ENCODE assay signal across 9 mouse cellular contexts in genomic region chr4:81744629-81745509, GRCm38 (mm10).
DNase-seq lines count a peak whose midpoint lies in the region; ATAC-seq and TF ChIP-seq lines count a peak whose summit lies in the region.
"Had no signal": no experiment of that assay in that cellular context is flagged by ENCODE, and none has a peak within 500 bp of the region (broad histone marks: within the 10 kb centered on the region; RNA-seq: fewer than 3 reads in every experiment).

No protein-coding gene starts in this region.

- H3K27ac ChIP-seq in forebrain, embryonic 11.5 days (ENCODE audit: low read depth, low read length) = peak overlapping the region; percentile 81
- H3K27ac ChIP-seq in hindbrain, embryonic 14.5 days = peak overlapping the region; percentile 80
- peak overlapping the region; percentile 59 for H3K27ac ChIP-seq in limb, embryonic 14.5 days (replicated peaks; ENCODE audit: low read depth, low read length)
- peak overlapping the region; percentile 83 for H3K27ac ChIP-seq in neural tube, embryonic 14.5 days (ENCODE audit: low read depth, low read length)

- H3K27me3 ChIP-seq in forebrain, embryonic 11.5 days (ENCODE audit: control insufficient read depth, insufficient read depth, low read length) = no peaks in the 10 kb centered on the region
- H3K27me3 ChIP-seq in hindbrain, embryonic 14.5 days (ENCODE audit: control insufficient read depth, insufficient read depth, low read length) = no peaks in the 10 kb centered on the region
- no peaks in the 10 kb centered on the region for H3K27me3 ChIP-seq in limb, embryonic 14.5 days (ENCODE audit: control insufficient read depth, insufficient read depth, low read length)
- no peaks in the 10 kb centered on the region for H3K27me3 ChIP-seq in neural tube, embryonic 14.5 days (ENCODE audit: control insufficient read depth, insufficient read depth, low read length)

- no peak overlapping the region for H3K4me2 ChIP-seq in forebrain, embryonic 11.5 days (ENCODE audit: low read depth, low read length, severe bottlenecking)
- peak overlapping the region; percentile 38 for H3K4me2 ChIP-seq in hindbrain, embryonic 14.5 days (replicated peaks)
- no peak overlapping the region for H3K4me2 ChIP-seq in limb, embryonic 14.5 days (replicated peaks; ENCODE audit: low read depth, low read length, severe bottlenecking)
- H3K4me2 ChIP-seq in neural tube, embryonic 14.5 days (ENCODE audit: low read depth, low read length) = peak overlapping the region; percentile 31; the same call in 1 of the 2 replicates

- H3K4me3 ChIP-seq in forebrain, embryonic 11.5 days (ENCODE audit: low read depth, low read length) = no peak overlapping the region
- no peak overlapping the region for H3K4me3 ChIP-seq in hindbrain, embryonic 14.5 days (replicated peaks; ENCODE audit: low read length)
- no peak overlapping the region for H3K4me3 ChIP-seq in limb, embryonic 14.5 days (replicated peaks; ENCODE audit: low read length)
- H3K4me3 ChIP-seq in neural tube, embryonic 14.5 days (ENCODE audit: low read depth, low read length) = no peak overlapping the region

- H3K9ac ChIP-seq in forebrain, embryonic 11.5 days (ENCODE audit: low read length) = no peak overlapping the region; the same call in 1 of the 2 replicates
- H3K9ac ChIP-seq in hindbrain, embryonic 14.5 days = no peak overlapping the region
- no peak overlapping the region for H3K9ac ChIP-seq in limb, embryonic 14.5 days (ENCODE audit: low read depth, low read length, severe bottlenecking)
- 0 out of 2 replicates have a peak overlapping the region, but pooled peaks have one; percentile 16 for H3K9ac ChIP-seq in neural tube, embryonic 14.5 days (replicated peaks; ENCODE audit: low read depth, low read length)

- no peak for TF ChIP-seq POLR2A in limb, embryonic 14.5 days (IDR thresholded peaks at IDR 0.05; ENCODE audit: borderline replicate concordance, extremely low read depth, insufficient read depth, insufficient read length)

- H3K4me1 ChIP-seq in forebrain, embryonic 11.5 days (replicated peaks; ENCODE audit: control insufficient read depth, insufficient read depth, low read length) = peaks cover 9% of the 10 kb centered on the region; the same call in 1 of the 2 replicates
- H3K4me1 ChIP-seq in hindbrain, embryonic 14.5 days (replicated peaks; ENCODE audit: control insufficient read depth, insufficient read depth, low read length) = peaks cover 22% of the 10 kb centered on the region
- peaks cover 18% of the 10 kb centered on the region for H3K4me1 ChIP-seq in limb, embryonic 14.5 days (ENCODE audit: control insufficient read depth, insufficient read depth, low read length)
- H3K4me1 ChIP-seq in neural tube, embryonic 14.5 days (ENCODE audit: control insufficient read depth, insufficient read depth, low read length) = peaks cover 15% of the 10 kb centered on the region

- ATAC-seq in forebrain, embryonic 11.5 days (replicated peaks; ENCODE audit: low FRiP score) = peak; percentile 47; the same call in 1 of the 2 replicates
- ATAC-seq in hindbrain, embryonic 14.5 days (ENCODE audit: low FRiP score) = peak; percentile 69
- ATAC-seq in limb, embryonic 14.5 days (ENCODE audit: low FRiP score, low read depth) = peak; percentile 74
- peak; percentile 81 for ATAC-seq in neural tube, embryonic 14.5 days (ENCODE audit: low read depth)
- no peak for ATAC-seq in granulocyte monocyte progenitor cell, adult 5-6 weeks (replicated peaks; ENCODE audit: poor library complexity, severe bottlenecking)

- DNase-seq in heart, adult 11 months = peak; percentile 95
- DNase-seq in heart, postnatal 25 days (ENCODE audit: low spot score) = no peak
- no peak for DNase-seq in forebrain, embryonic 11.5 days (ENCODE audit: low spot score)
- DNase-seq in hindbrain, embryonic 14.5 days (ENCODE audit: low spot score) = peak; percentile 73
- DNase-seq in limb, embryonic 14.5 days (ENCODE audit: low spot score) = peak; percentile 68
- DNase-seq in cerebellum, adult 9-11 months = no peak

- H3K36me3 ChIP-seq in forebrain, embryonic 11.5 days (ENCODE audit: control insufficient read depth, insufficient read depth, low read length) = no peaks in the 10 kb centered on the region
- H3K36me3 ChIP-seq in hindbrain, embryonic 14.5 days (replicated peaks; ENCODE audit: control insufficient read depth, insufficient read depth) = no peaks in the 10 kb centered on the region
- H3K36me3 ChIP-seq in limb, embryonic 14.5 days (ENCODE audit: control insufficient read depth, insufficient read depth, low read length) = no peaks in the 10 kb centered on the region
- no peaks in the 10 kb centered on the region for H3K36me3 ChIP-seq in neural tube, embryonic 14.5 days (ENCODE audit: control insufficient read depth, insufficient read depth, low read length)
- H3K36me3 ChIP-seq: G1E had no signal

- H3K9me3 ChIP-seq in forebrain, embryonic 11.5 days (ENCODE audit: control insufficient read depth, low read length) = no peaks in the 10 kb centered on the region
- H3K9me3 ChIP-seq in hindbrain, embryonic 14.5 days (ENCODE audit: control insufficient read depth, low read length) = no peaks in the 10 kb centered on the region
- no peaks in the 10 kb centered on the region for H3K9me3 ChIP-seq in limb, embryonic 14.5 days (ENCODE audit: control insufficient read depth, low read length)
- H3K9me3 ChIP-seq in neural tube, embryonic 14.5 days (ENCODE audit: control insufficient read depth, low read length) = no peaks in the 10 kb centered on the region

- WGBS in forebrain, embryonic 11.5 days = 31% methylated on average over 18 of the region's 18 CpGs
- 7% methylated on average over 18 of the region's 18 CpGs for WGBS in hindbrain, embryonic 14.5 days
- WGBS in limb, embryonic 14.5 days = 34% methylated on average over 18 of the region's 18 CpGs
- WGBS in neural tube, embryonic 14.5 days = 10% methylated on average over 18 of the region's 18 CpGs

- intact Hi-C loops in heart, postnatal 25 days (cut with DNase I) = no loop called here

Comparison
In these comparisons a context has a peak if more than half of its experiments do, and no peak if none do; other contexts are left out.
1. DNase-seq: peak in heart, adult 11 months (single experiment), hindbrain, embryonic 14.5 days (single experiment) and limb, embryonic 14.5 days (single experiment); none in heart, postnatal 25 days (single experiment), forebrain, embryonic 11.5 days (single experiment) and cerebellum, adult 9-11 months (single experiment).
2. H3K4me2 ChIP-seq: peak in hindbrain, embryonic 14.5 days (single experiment) and neural tube, embryonic 14.5 days (single experiment); none in forebrain, embryonic 11.5 days (single experiment) and limb, embryonic 14.5 days (single experiment).
3. Peak in every context shown above with its lines, with median percentiles within 50 percentile points of each other: H3K27ac ChIP-seq.